In genomic region chr13:92990316-92991206, GRCm38 (mm10) we compare ENCODE assay signal across 33 mouse cellular contexts.
DNase-seq lines count a peak whose midpoint lies in the region; ATAC-seq and TF ChIP-seq lines count a peak whose summit lies in the region.
"Had no signal": no experiment of that assay in that cellular context is flagged by ENCODE, and none has a peak within 500 bp of the region (broad histone marks: within the 10 kb centered on the region; RNA-seq: fewer than 3 reads in every experiment).

No protein-coding gene starts in this region.

- H3K4me1 ChIP-seq in heart, adult 2 months (ENCODE audit: control insufficient read depth, insufficient read depth, low read length): no peaks in the 10 kb centered on the region
- H3K4me1 ChIP-seq in lung, embryonic 14.5 days (ENCODE audit: insufficient read depth): no peaks in the 10 kb centered on the region
- H3K4me1 ChIP-seq in lung, adult 2 months (ENCODE audit: control insufficient read depth, insufficient read depth, low read length): no peaks in the 10 kb centered on the region
- no peaks in the 10 kb centered on the region for H3K4me1 ChIP-seq in limb, embryonic 10.5 days
- H3K4me1 ChIP-seq: embryonic facial prominence, embryonic 13.5 days; hindbrain, embryonic 13.5 days; liver, embryonic 13.5 days had no signal

- WGBS in heart, adult 2 months: 77% methylated on average over 14 of the region's 14 CpGs
- 63% methylated on average over 14 of the region's 14 CpGs for WGBS in lung, embryonic 14.5 days
- WGBS in lung, adult 2 months: 74% methylated on average over 14 of the region's 14 CpGs
- 82% methylated on average over 14 of the region's 14 CpGs for WGBS in limb, embryonic 10.5 days

- H3K4me3 ChIP-seq in heart, adult 2 months: no peak overlapping the region
- H3K4me3 ChIP-seq in lung, embryonic 14.5 days (ENCODE audit: low read depth, low read length): no peak overlapping the region
- H3K4me3 ChIP-seq in lung, adult 2 months (replicated peaks; ENCODE audit: extremely low read depth, low read depth, low read length): no peak overlapping the region
- no peak overlapping the region for H3K4me3 ChIP-seq in limb, embryonic 10.5 days
- H3K4me3 ChIP-seq: embryonic facial prominence, embryonic 13.5 days; forebrain, embryonic 13.5 days; heart, embryonic 12.5 days; hindbrain, embryonic 13.5 days; layer of hippocampus, adult 2 months; left cerebral cortex, adult 2 months; limb, embryonic 15.5 days; liver, embryonic 13.5 days had no signal

- TF ChIP-seq CTCF in heart, adult 2 months (IDR thresholded peaks at IDR 0.05): no peak
- TF ChIP-seq CTCF in lung, embryonic 14.5 days (IDR thresholded peaks at IDR 0.05; ENCODE audit: low read depth): no peak
- no peak for TF ChIP-seq CTCF in lung, adult 2 months (IDR thresholded peaks at IDR 0.05; ENCODE audit: insufficient read depth, low read length)

- peak; percentile 76 for DNase-seq in heart, adult 11 months
- no peak for DNase-seq in heart, adult 2 months
- peak; percentile 13 for DNase-seq in lung, embryonic 14.5 days
- no peak for DNase-seq in lung, adult 2 months
- DNase-seq in gastrocnemius, adult 18-20 months (ENCODE audit: low spot score): peak; percentile 75
- peak; percentile 25 for DNase-seq in limb, embryonic 10.5 days (ENCODE audit: low spot score)
- DNase-seq in thymus, adult 18-20 months: no peak
- no peak for DNase-seq in MN1 (ENCODE audit: low spot score)
- DNase-seq: adrenal gland, postnatal 14 days; cerebellum, adult 11 months; cerebellum, adult 9-10 months; cerebellum, postnatal 36 days; embryo, embryonic 11 days; heart, adult 18-20 months; heart, postnatal 4 days; kidney, postnatal 14 days; left cerebral cortex, postnatal 4 days; liver, embryonic 13.5 days; lung, adult 18-20 months; right cerebral cortex, adult 18-20 months; right cerebral cortex, postnatal 4 days; thymus, postnatal 14 days had no signal

- H3K36me3 ChIP-seq in heart, adult 2 months (ENCODE audit: control insufficient read depth, insufficient read depth, low read length): no peaks in the 10 kb centered on the region; the same call in 1 of the 2 replicates
- H3K36me3 ChIP-seq in lung, embryonic 14.5 days (ENCODE audit: insufficient read depth): no peaks in the 10 kb centered on the region
- no peaks in the 10 kb centered on the region for H3K36me3 ChIP-seq in limb, embryonic 10.5 days
- H3K36me3 ChIP-seq: embryonic facial prominence, embryonic 13.5 days; G1E; heart, embryonic 12.5 days; hindbrain, embryonic 13.5 days; limb, embryonic 15.5 days; liver, embryonic 13.5 days had no signal

- no peak for TF ChIP-seq EP300 in heart, adult 2 months (IDR thresholded peaks at IDR 0.05; ENCODE audit: insufficient read depth, low read depth, low read length)

- no peaks in the 10 kb centered on the region for H3K27me3 ChIP-seq in heart, adult 2 months (ENCODE audit: control insufficient read depth, insufficient read depth, low read length)
- H3K27me3 ChIP-seq in lung, embryonic 14.5 days (ENCODE audit: insufficient read depth, low read length): no peaks in the 10 kb centered on the region
- no peaks in the 10 kb centered on the region for H3K27me3 ChIP-seq in limb, embryonic 10.5 days (ENCODE audit: low read depth, poor library complexity, severe bottlenecking)
- H3K27me3 ChIP-seq: embryonic facial prominence, embryonic 13.5 days; forebrain, embryonic 13.5 days; heart, embryonic 12.5 days; hindbrain, embryonic 13.5 days; limb, embryonic 15.5 days; liver, embryonic 13.5 days had no signal

- no peak overlapping the region for H3K9ac ChIP-seq in heart, adult 2 months (ENCODE audit: low read depth, low read length)
- H3K9ac ChIP-seq in lung, embryonic 14.5 days: no peak overlapping the region
- H3K9ac ChIP-seq: embryonic facial prominence, embryonic 13.5 days; forebrain, embryonic 13.5 days; heart, embryonic 12.5 days; hindbrain, embryonic 13.5 days; limb, embryonic 15.5 days; liver, embryonic 13.5 days had no signal

- no peak for TF ChIP-seq POLR2A in heart, adult 2 months (IDR thresholded peaks at IDR 0.05; ENCODE audit: insufficient read depth, low read depth, low read length)
- no peak for TF ChIP-seq POLR2A in lung, adult 2 months (IDR thresholded peaks at IDR 0.05; ENCODE audit: borderline replicate concordance, extremely low read depth, low read depth, low read length)

- no peak for ATAC-seq in lung, embryonic 14.5 days (ENCODE audit: insufficient read depth)
- ATAC-seq: forebrain, embryonic 13.5 days; intestine, postnatal 0 days; midbrain, embryonic 16.5 days had no signal

- H3K27ac ChIP-seq in heart, adult 2 months: no peak overlapping the region
- no peak overlapping the region for H3K27ac ChIP-seq in lung, embryonic 14.5 days (ENCODE audit: low read depth)
- H3K27ac ChIP-seq in limb, embryonic 10.5 days: no peak overlapping the region
- H3K27ac ChIP-seq: embryonic facial prominence, embryonic 13.5 days; forebrain, embryonic 13.5 days; hindbrain, embryonic 13.5 days; layer of hippocampus, adult 2 months; limb, embryonic 15.5 days; liver, embryonic 13.5 days had no signal

- H3K9me3 ChIP-seq in lung, embryonic 14.5 days (ENCODE audit: low read depth, low read length): no peaks in the 10 kb centered on the region
- H3K9me3 ChIP-seq in limb, embryonic 10.5 days (replicated peaks): no peaks in the 10 kb centered on the region
- H3K9me3 ChIP-seq: embryonic facial prominence, embryonic 13.5 days; forebrain, embryonic 13.5 days; G1E; heart, embryonic 12.5 days; hindbrain, embryonic 13.5 days; limb, embryonic 15.5 days; liver, embryonic 13.5 days had no signal

- intact Hi-C loops in heart, adult 2 months (cut with DNase I): no loop called here

- H3K4me2 ChIP-seq in lung, embryonic 14.5 days: no peak overlapping the region
- H3K4me2 ChIP-seq: embryonic facial prominence, embryonic 13.5 days; forebrain, embryonic 13.5 days; heart, embryonic 12.5 days; hindbrain, embryonic 13.5 days; limb, embryonic 15.5 days; liver, embryonic 13.5 days; midbrain, embryonic 11.5 days had no signal

- H3K79me2 ChIP-seq in heart, adult 2 months (replicated peaks; ENCODE audit: control insufficient read depth, insufficient read depth, low read length): no peaks in the 10 kb centered on the region

Comparison
In these comparisons a context has a peak if more than half of its experiments do, and no peak if none do; other contexts are left out.
1. DNase-seq: peak in heart, adult 11 months (single experiment), lung, embryonic 14.5 days (single experiment), gastrocnemius, adult 18-20 months (single experiment) and limb, embryonic 10.5 days (single experiment); none in heart, adult 2 months (0 of 2), lung, adult 2 months (single experiment), thymus, adult 18-20 months (0 of 2) and MN1 (single experiment).